Mouse (Mus musculus) embryo, embryonic 10.5 days (tissue): ENCODE data around the gene Nipal3.

Source experiments
- DNase-seq: peaks from one replicate; pipeline ENCODE4 v3.0.0-alpha.2; 2015; ENCODE audit warnings: low spot score

Nipal3 gene

GRCm38 (mm10) chr4:135433443-135434394, 61.1 kb downstream of the Nipal3 start, which contains the start of gene Rcan3:
Gene Rcan3, minus strand, starts transcription at chr4:135433853.
- peak; percentile 88 for DNase-seq

GRCm38 (mm10) chr4:135433086-135433442, 61.8 kb downstream of the Nipal3 start:
- DNase-seq, result peak; percentile 28

DNA sequence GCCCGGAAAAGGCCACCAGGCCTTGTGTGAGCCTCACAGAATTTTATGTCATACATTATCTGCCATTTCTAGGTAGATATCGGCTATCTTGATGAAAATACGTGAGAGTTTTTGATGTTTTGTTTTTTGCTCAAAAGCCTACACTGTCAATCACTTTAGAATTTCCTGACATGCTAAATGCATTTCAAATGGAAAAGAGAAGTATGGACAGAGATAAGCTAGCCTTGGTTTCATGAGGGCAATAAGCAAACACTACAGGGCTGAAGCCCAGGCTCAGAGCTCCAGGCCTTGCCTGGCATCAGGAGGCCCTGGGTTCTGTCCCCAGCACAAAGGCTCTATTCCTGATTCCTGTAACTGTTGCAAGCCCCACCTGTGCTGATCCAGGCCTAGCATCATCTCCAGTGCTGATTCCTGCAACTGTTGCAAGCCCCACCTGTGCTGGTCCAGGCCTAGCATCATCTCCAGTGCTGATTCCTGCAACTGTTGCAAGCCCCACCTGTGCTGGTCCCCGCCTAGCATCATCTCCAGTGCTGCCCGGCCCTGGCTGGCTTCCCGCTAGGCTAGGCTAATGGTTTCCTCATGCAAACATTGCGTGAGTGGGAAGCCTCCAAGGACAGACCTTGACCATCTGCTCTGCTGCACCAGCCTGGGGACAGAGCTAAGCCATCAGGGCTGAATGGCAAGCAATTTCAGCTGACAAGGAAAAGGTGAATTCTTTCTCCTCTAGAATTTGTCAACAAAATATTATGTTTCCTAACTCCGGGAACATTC, 64.7 kb downstream of the Nipal3 start:
- no peak for DNase-seq

- DNase-seq, result no peak
Observed at GRCm38 (mm10) chr4:135429383-135429782, 65.5 kb downstream of the Nipal3 start.

DNA sequence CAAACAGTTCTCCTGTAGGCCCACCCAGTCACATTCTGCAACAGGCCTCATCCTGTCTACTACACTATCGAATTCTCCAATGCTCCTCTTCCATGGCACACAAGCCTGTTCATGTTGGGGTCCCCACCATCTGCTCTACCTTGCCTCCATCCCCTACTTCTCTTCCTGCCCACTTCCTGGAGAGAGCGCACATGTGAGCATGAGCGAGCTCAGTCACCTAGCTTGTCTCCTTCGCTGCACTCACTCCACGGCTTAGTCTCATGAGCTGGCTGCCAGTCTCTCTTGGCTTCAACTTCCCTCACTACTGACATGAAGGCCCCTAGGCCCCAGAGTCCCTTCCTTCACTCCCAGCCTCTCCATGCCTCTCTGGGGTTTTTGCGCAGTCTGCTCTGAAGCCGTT, 68.3 kb downstream of the Nipal3 start:
- DNase-seq, result no peak

- DNase-seq, result no peak
Observed at GRCm38 (mm10) chr4:135425625-135426024, 69.2 kb downstream of the Nipal3 start.

- no peak for DNase-seq
Observed at GRCm38 (mm10) chr4:135420961-135421360, 73.9 kb downstream of the Nipal3 start.

- DNase-seq, result no peak
Observed at GRCm38 (mm10) chr4:135420416-135420815, 74.4 kb downstream of the Nipal3 start.

DNA sequence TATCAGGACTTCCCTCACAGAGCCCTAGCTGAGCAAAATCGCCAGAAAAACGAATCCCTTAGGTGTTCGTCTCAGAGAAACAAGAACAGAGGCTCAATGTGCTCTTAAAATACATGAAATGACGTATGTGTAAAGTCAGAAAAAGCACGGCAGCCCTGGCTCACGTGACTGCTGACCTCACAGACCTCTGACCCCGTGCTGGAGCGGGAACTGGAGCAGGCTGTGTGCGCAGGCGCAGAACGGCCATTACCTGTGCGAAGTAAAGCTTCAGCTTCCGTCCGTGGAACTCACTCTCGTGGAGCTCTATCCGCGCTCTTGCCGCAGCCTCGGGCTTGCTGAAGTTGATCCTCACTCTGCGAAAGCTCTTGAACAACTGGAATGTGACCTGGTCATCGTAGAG, 74.8 kb downstream of the Nipal3 start:
- no peak for DNase-seq

DNA sequence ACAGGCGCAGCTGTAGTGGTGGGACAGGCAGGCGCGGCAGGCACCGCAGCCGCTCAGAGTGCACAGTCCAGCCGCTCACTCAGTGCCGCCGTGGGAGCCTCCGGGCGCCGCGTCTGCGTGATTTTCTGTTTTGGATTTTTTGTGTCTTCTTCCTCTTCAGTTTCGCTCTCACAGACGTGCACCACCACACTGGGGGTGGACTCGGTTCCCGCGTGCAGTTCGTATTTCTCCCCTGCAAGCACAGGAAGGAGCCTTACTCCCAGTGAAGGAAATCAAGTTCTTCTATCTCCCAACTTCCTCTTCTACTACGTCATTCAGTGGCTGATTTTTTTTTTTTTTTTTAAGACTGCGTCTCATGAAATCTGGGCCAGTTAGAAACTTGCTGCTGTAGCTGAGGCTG, 78.5 kb downstream of the Nipal3 start:
- no peak for DNase-seq

GRCm38 (mm10) chr4:135413491-135413890, 81.3 kb downstream of the Nipal3 start:
- DNase-seq, result no peak

- peak; percentile 68 for DNase-seq
Observed at GRCm38 (mm10) chr4:135411633-135412032, 83.2 kb downstream of the Nipal3 start.

GRCm38 (mm10) chr4:135406180-135406579, 88.7 kb downstream of the Nipal3 start:
- DNase-seq, result no peak

- no peak for DNase-seq
Observed at GRCm38 (mm10) chr4:135404916-135405315, 89.9 kb downstream of the Nipal3 start.

- DNase-seq, result no peak
Observed at GRCm38 (mm10) chr4:135404048-135404447, 90.8 kb downstream of the Nipal3 start.

GRCm38 (mm10) chr4:135401881-135402280, 93.0 kb downstream of the Nipal3 start:
- DNase-seq, result no peak

- DNase-seq, result no peak
Observed at GRCm38 (mm10) chr4:135397991-135398390, 96.8 kb downstream of the Nipal3 start, which contains the start of gene Ncmap. Gene Ncmap, minus strand, starts transcription at chr4:135398227.

GRCm38 (mm10) chr4:135397551-135397950, 97.3 kb downstream of the Nipal3 start:
- DNase-seq, result peak; percentile 38

- no peak for DNase-seq
Observed at GRCm38 (mm10) chr4:135396303-135396702, 98.5 kb downstream of the Nipal3 start.
